Mouse (Mus musculus) forebrain, postnatal 0 days (tissue): ENCODE data around the gene Fbxo47. TPM values are rescaled to one million over a fixed set of nuclear protein-coding genes. Genes with fewer than 3 reads are reported as not detected.

Experiments used
- ATAC-seq: fragments of 200-750 bp; cut with Nextera tagmentation; 2 replicates; pipeline ENCODE4 v1.8.0; 2017; ENCODE audit warnings: mild to moderate bottlenecking, moderate library complexity
- DNase-seq: peaks from one replicate; pipeline ENCODE4 v3.0.0-alpha.2; 2015
- H3K27ac ChIP-seq: fragments of 300-500 bp; sonication (generic); 2 replicates; pipeline ENCODE4 v1.5.1; 2014; ENCODE audit warnings: low read depth, mild to moderate bottlenecking, antibody characterized with exemption, low read length, moderate library complexity, mixed read lengths
- H3K27me3 ChIP-seq: fragments of 300-500 bp; sonication (generic); 2 replicates; pipeline ENCODE4 v1.6.1; 2014; ENCODE audit warnings: mild to moderate bottlenecking, low read length, mixed read lengths; ENCODE audit not compliant: insufficient read depth
- H3K36me3 ChIP-seq: fragments of 300-500 bp; sonication (generic); 2 replicates; pipeline ENCODE4 v1.6.1; 2014; ENCODE audit warnings: mild to moderate bottlenecking, moderate library complexity; ENCODE audit not compliant: insufficient read depth
- H3K4me1 ChIP-seq: fragments of 300-500 bp; sonication (generic); 2 replicates; pipeline ENCODE4 v1.6.1; 2014; ENCODE audit warnings: antibody characterized with exemption; ENCODE audit not compliant: insufficient read depth
- H3K4me2 ChIP-seq: fragments of 300-500 bp; sonication (generic); 2 replicates; pipeline ENCODE4 v1.6.1; 2014; ENCODE audit warnings: low read depth, mild to moderate bottlenecking, moderate library complexity
- H3K4me3 ChIP-seq: fragments of 300-500 bp; sonication (generic); 2 replicates; pipeline ENCODE4 v1.5.1; 2014; ENCODE audit warnings: low read depth, low read length, mixed read lengths
- H3K9ac ChIP-seq: fragments of 300-500 bp; sonication (generic); 2 replicates; pipeline ENCODE4 v1.6.1; 2014; ENCODE audit warnings: mild to moderate bottlenecking
- H3K9me3 ChIP-seq: fragments of 300-500 bp; sonication (generic); 2 replicates; pipeline ENCODE4 v1.6.1; 2016; ENCODE audit warnings: low read length
- CTCF ChIP-seq: sonication (generic); IDR thresholded peaks from 2 replicates; pipeline ENCODE4 v1.5.1; 2016; ENCODE audit warnings: antibody characterized with exemption, control low read depth, low read depth
- WGBS: fragments of 180-500 bp; shearing (Covaris S2); extraction: QIAGEN DNeasy Blood & Tissue Kit; methylation state at CpG from one replicate; pipeline ENCODE4 v1.1.7; 2014; 5-methylcytosine and 5-hydroxymethylcytosine counted together
- polyA plus RNA-seq: library from polyadenylated mRNA; unstranded; fragments of >200 nt; fragmentation: Nextera tagmentation; extraction: Ambion mirVana; gene quantifications from 2 replicates; pipeline ENCODE4 v1.2.1, GENCODE M21; 2015
- total RNA-seq: library from RNA; depleted of rRNA; stranded (reverse); fragments of >200 nt; gene quantifications from 2 replicates; pipeline ENCODE4 v1.2.3, GENCODE M21; 2014

Fbxo47 gene
- total and polyA plus RNA-seq, 2 experiments from 2014 or later, result 0.58 to 1.3 TPM

- no peak overlapping the region for H3K4me2 ChIP-seq
- H3K9me3 ChIP-seq, result no peaks in the 10 kb centered on the region
- no peak for TF ChIP-seq CTCF
- no peak overlapping the region for H3K9ac ChIP-seq
- ATAC-seq (no peak), DNase-seq (no peak)
- no peak overlapping the region for H3K27ac ChIP-seq
- no peaks in the 10 kb centered on the region for H3K36me3 ChIP-seq
- WGBS, result 82% methylated on average over 6 of the region's 6 CpGs
- no peaks in the 10 kb centered on the region for H3K27me3 ChIP-seq
- H3K4me1 ChIP-seq, result no peaks in the 10 kb centered on the region
- H3K4me3 ChIP-seq, result no peak overlapping the region
Measured at GRCm38 (mm10) chr11:97901806-97902205, 17.9 kb upstream of the Fbxo47 start.

DNA sequence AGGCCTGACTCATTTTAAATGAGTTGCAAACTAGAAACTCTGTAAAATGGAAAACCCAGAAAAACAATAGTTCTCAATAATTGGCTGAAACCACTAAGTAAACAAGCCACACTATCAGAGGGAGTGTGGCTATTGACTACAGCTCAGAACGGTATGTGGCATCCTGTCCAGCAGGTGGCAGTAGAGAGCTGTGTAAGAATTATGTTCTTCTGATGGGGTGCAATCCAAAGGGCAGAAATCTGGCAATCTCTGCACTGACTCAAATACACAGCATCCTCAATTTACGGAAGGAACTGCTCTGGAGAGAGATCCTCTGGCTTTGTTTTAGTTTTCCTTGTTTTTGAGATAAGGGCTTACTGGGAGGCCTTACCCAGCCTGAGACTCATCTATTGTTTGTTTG, 15.9 kb upstream of the Fbxo47 start:
- Histone ChIP-seq H3K36me3 (no peaks in the 10 kb centered on the region), H3K9me3 (no peaks in the 10 kb centered on the region), H3K4me1 (no peaks in the 10 kb centered on the region), H3K9ac (no peak overlapping the region), H3K4me2 (no peak overlapping the region), H3K4me3 (no peak overlapping the region), H3K27ac (no peak overlapping the region), H3K27me3 (no peaks in the 10 kb centered on the region)
- DNase-seq (peak; percentile 95), ATAC-seq (peak; percentile 89)
- peak; percentile 95 for TF ChIP-seq CTCF
- 0% methylated on average over 2 of the region's 2 CpGs for WGBS

DNA sequence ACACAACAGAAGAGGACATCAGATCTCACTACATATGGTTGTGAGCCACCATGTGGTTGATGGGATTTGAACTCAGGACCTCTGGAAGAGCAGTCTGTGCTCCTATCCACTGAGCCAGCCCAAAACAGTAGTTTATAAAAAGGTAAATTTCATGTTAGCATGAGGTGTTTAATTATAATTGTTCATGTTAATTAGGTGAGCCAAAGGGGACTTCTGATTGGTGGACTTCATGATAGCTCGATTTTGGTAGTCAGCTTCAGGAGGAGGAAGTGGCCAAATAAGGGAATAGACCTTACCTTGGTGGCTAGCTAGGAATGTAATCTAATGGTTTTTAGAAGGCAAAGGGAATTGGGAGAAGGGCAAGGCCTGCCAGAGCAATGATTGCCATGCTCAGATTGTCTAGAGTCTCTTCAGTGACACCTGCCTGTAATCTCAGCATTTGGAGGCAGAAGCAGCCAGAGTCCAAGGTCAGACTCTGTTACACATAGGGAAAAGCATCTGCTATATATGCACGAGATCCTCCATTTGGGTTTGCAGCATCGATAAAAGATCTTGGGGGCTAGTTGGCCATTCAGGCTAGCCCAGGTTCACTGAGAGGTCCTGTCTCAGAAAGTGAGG, 13.7 kb upstream of the Fbxo47 start:
- H3K9me3 ChIP-seq, result no peaks in the 10 kb centered on the region
- no peak for TF ChIP-seq CTCF

DNA sequence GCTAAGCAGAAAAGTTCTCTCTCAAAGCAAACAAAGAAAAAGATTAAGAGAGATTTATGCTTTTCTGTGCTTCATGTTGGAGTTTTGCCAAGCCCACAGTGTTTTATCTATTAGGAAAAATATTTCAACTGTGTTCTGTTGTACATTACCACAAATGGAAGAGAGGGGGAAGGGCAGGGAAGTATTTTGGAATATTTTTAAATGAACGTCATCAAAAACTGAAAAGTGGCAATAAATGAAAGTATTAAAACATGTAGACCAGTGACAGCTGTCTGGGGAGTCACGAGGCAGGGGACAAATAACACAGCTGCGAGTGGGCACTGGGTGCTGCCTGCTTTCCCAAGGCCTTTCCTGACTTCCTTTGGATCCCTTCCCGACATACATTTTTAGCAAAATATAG, 12.7 kb upstream of the Fbxo47 start:
- no peaks in the 10 kb centered on the region for H3K4me1 ChIP-seq
- H3K4me2 ChIP-seq, result no peak overlapping the region
- no peak overlapping the region for H3K9ac ChIP-seq
- DNase-seq (no peak), ATAC-seq (no peak)
- no peak for TF ChIP-seq CTCF
- WGBS, result 75% methylated on average over 4 of the region's 4 CpGs
- no peak overlapping the region for H3K4me3 ChIP-seq
- H3K27me3 ChIP-seq, result no peaks in the 10 kb centered on the region
- no peaks in the 10 kb centered on the region for H3K9me3 ChIP-seq
- no peak overlapping the region for H3K27ac ChIP-seq
- H3K36me3 ChIP-seq, result no peaks in the 10 kb centered on the region

More for the DNA sequence above, 13.7 kb upstream of the Fbxo47 start:
- no peaks in the 10 kb centered on the region for H3K27me3 ChIP-seq
- no peak overlapping the region for H3K4me3 ChIP-seq
- no peak for DNase-seq
- no peaks in the 10 kb centered on the region for H3K4me1 ChIP-seq
- no peak overlapping the region for H3K9ac ChIP-seq
- no peaks in the 10 kb centered on the region for H3K36me3 ChIP-seq
- H3K4me2 ChIP-seq, result no peak overlapping the region
- no peak overlapping the region for H3K27ac ChIP-seq
- WGBS, result 79% methylated on average over 3 of the region's 3 CpGs
- ATAC-seq, result no peak

DNA sequence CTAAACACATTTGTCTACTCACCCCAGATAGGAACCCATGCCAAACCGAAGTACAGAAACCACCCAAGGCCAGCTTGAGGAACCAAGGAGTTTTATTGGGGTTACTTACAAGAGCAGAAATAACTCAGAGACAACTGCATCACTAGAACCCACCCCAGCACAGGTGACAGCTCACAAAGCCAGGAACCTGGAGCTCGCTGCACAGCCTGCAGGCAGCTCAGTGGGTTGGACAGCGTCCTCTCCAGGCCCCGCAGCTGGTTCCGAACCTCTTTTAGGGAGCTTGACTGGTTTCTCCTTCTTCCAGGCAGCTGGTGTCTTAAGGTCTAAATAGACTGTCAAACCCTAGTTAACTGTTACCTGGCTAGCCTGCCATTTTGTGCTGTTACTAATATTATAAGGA, 7.9 kb upstream of the Fbxo47 start:
- H3K9me3 ChIP-seq, result no peaks in the 10 kb centered on the region
- H3K4me1 ChIP-seq, result no peaks in the 10 kb centered on the region
- no peak overlapping the region for H3K4me3 ChIP-seq
- no peak overlapping the region for H3K9ac ChIP-seq
- no peak overlapping the region for H3K4me2 ChIP-seq
- ATAC-seq, result no peak
- H3K36me3 ChIP-seq, result no peaks in the 10 kb centered on the region
- H3K27me3 ChIP-seq, result no peaks in the 10 kb centered on the region
- no peak for TF ChIP-seq CTCF
- 82% methylated on average over 5 of the region's 5 CpGs for WGBS
- no peak for DNase-seq
- H3K27ac ChIP-seq, result no peak overlapping the region

DNA sequence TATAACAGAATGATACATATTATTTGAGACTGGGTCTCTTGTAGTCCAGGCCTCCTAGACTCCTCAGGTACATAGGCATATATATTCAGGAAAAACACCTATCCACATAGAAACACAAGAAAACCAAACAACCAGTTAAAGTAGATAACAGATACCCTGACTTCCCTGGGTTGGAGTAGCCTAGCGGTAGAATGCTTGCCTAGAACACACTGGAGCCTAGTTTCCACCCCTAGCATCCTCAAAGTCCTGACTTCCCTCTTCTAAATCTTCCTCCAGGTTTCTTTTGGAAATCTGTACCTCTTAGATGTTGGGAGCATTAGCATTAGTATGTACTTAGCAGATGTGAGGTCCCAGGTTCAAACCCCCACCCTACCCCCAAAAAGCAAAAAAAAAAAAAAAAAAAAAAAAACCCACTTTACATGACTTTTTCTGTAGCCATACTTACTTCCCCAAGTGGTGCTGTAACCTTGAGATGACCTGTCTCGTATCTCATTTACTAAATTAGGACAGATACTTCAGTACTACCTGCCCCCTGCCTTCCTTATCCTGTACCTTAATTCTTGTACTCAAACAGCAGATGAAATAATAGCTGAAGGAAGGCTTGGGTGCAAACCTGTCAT, 1.5 kb upstream of the Fbxo47 start:
- TF ChIP-seq CTCF, result no peak
- H3K27ac ChIP-seq, result no peak overlapping the region

DNA sequence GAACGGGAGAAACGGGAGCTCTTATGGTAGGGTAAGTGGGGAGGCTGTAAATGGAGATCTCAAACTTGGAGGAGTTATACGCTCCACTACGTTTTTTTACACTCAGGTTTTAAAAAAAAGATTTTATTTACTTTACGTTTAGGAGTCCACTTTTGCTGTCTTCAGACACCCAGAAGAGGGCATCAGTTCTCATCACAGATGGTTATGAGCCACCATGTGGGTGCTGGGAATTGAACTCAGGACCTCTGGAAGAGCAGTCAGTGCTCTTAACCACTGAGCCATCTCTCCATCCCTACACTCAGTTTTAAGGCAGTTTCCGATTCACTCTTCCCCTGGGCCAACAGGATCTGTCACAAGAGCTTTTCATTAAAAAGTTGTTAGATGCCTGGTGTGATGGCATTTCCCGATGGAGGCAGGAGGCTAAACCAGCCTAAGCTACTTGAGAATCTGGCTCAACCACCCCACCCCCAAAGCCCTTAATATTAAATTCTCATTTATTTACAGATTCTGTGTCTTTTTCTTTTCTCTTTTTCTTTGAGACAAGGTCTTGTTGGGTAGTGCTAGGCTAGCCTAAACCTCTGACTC, 739 bp upstream of the Fbxo47 start:
- H3K4me2 ChIP-seq, result peak overlapping the region; percentile 46
- no peaks in the 10 kb centered on the region for H3K36me3 ChIP-seq
- WGBS, result 30% methylated on average over 7 of the region's 7 CpGs
- peak overlapping the region; percentile 56 for H3K4me3 ChIP-seq
- no peaks in the 10 kb centered on the region for H3K4me1 ChIP-seq
- H3K27ac ChIP-seq, result peak overlapping the region; percentile 82
- H3K9ac ChIP-seq, result peak overlapping the region; percentile 39
- no peaks in the 10 kb centered on the region for H3K9me3 ChIP-seq
- no peaks in the 10 kb centered on the region for H3K27me3 ChIP-seq
- DNase-seq (no peak), ATAC-seq (no peak)
- TF ChIP-seq CTCF, result no peak

More for the DNA sequence above, 1.5 kb upstream of the Fbxo47 start:
- no peaks in the 10 kb centered on the region for H3K36me3 ChIP-seq
- no peaks in the 10 kb centered on the region for H3K27me3 ChIP-seq
- no peaks in the 10 kb centered on the region for H3K4me1 ChIP-seq
- H3K4me2 ChIP-seq, result no peak overlapping the region
- DNase-seq (no peak), ATAC-seq (no peak)
- no peak overlapping the region for H3K4me3 ChIP-seq
- no peaks in the 10 kb centered on the region for H3K9me3 ChIP-seq
- H3K9ac ChIP-seq, result no peak overlapping the region
- 96% methylated on average over 2 of the region's 2 CpGs for WGBS
